Mouse (Mus musculus) liver, embryonic 14.5 days (tissue): ENCODE data around the gene Sparc.

ENCODE experiments used
- CTCF ChIP-seq: IDR thresholded peaks from 2 replicates; pipeline ENCODE4 v1.5.1; 2016; ENCODE audit warnings: antibody characterized with exemption, low read depth, control low read depth
- EP300 ChIP-seq: IDR thresholded peaks from 2 replicates; pipeline ENCODE4 v1.6.1; 2016; ENCODE audit warnings: antibody characterized with exemption, low read depth

DNA sequence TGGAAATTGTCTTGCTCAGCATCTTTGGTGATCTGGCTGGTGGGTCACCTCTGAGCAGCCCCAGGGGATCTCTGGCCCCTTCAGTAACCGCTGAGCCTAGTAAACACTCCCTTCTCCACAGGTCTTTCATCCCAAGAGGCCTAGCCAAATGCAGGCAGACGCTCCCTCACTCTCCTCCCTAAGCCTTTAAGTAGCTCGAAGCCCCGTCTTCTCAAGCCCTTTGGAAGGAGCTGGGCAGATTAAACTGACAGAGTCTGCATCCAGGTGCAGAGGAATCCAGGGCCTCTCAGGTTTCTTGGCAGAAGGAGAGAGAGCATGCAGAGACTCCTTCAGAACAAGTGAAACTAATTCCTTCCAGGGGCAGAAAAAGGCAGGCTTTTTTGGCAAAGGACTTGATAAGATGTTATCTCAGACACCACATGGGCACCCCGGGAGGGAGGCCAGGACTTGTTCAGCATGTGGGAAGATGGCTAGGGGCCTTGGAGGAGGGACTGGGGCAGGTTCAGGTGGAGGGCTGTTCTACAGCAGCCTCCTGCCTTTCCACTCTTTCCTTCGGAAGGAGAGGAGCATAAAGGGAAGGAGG, 39.4 kb downstream of the Sparc start:
- TF ChIP-seq EP300 (no peak), CTCF (no peak)
